Mouse (Mus musculus) CH12.LX (cell line): ENCODE measurements around the gene Syt8. TPM values are rescaled to one million over a fixed set of nuclear protein-coding genes. Genes with fewer than 3 reads are reported as not detected.

Experiments used
- DNase-seq: peaks from one replicate; pipeline ENCODE4 v3.0.0-alpha.2; 2013; ENCODE audit errors: extremely low read depth
- H3K27ac ChIP-seq: 2 replicates; pipeline ENCODE4 v1.5.1; 2012; ENCODE audit warnings: low read depth, mild to moderate bottlenecking, control low read depth, moderate library complexity; ENCODE audit not compliant: insufficient read depth
- H3K27me3 ChIP-seq: replicated peaks from 2 replicates; pipeline ENCODE3; 2012; ENCODE audit warnings: inconsistent platforms
- H3K36me3 ChIP-seq, 2 experiments: replicated peaks in 1 of 2; 2 replicates each; pipeline versions ENCODE3 to v1.6.1; 2012; ENCODE audit warnings: inconsistent platforms in 1 of 2, low read length in 1 of 2, mild to moderate bottlenecking in 1 of 2, mixed read lengths in 1 of 2, moderate library complexity in 1 of 2; ENCODE audit not compliant: control insufficient read depth in 1 of 2, insufficient read depth in 1 of 2
- H3K4me1 ChIP-seq, 2 experiments: 2 replicates each; pipeline ENCODE4 v1.6.1; 2012; ENCODE audit warnings: inconsistent platforms in 1 of 2, moderate library complexity in 1 of 2; ENCODE audit not compliant: insufficient read depth in 2 of 2, control insufficient read depth in 1 of 2
- H3K4me2 ChIP-seq: 2 replicates; pipeline ENCODE4 v1.6.1; 2012; ENCODE audit warnings: low read depth, mild to moderate bottlenecking, control low read depth; ENCODE audit not compliant: poor library complexity, insufficient read depth, severe bottlenecking
- H3K4me3 ChIP-seq, 3 experiments: fragments of 150-350 bp in 1 of 3; sonication (generic) in 1 of 3; replicated peaks in 1 of 3; 2 replicates each; pipeline versions ENCODE3 to v1.5.1; 2011 to 2012; ENCODE audit warnings: low read depth in 2 of 3, low read length in 2 of 3, mild to moderate bottlenecking in 2 of 3, moderate library complexity in 2 of 3, control low read depth in 1 of 3, improper control_type of control experiment in 1 of 3, inconsistent platforms in 1 of 3, mixed read lengths in 1 of 3; ENCODE audit not compliant: poor library complexity in 1 of 3
- H3K79me2 ChIP-seq: replicated peaks from 2 replicates; pipeline ENCODE4 v1.6.1; 2012; ENCODE audit warnings: mild to moderate bottlenecking, moderate library complexity; ENCODE audit not compliant: control insufficient read depth, poor library complexity, insufficient read depth, severe bottlenecking; ENCODE audit errors: extremely low read depth
- H3K9ac ChIP-seq: 2 replicates; pipeline ENCODE4 v1.6.1; 2012; ENCODE audit warnings: low read depth, mild to moderate bottlenecking, control low read depth, moderate library complexity; ENCODE audit not compliant: insufficient read depth
- H3K9me3 ChIP-seq: replicated peaks from 2 replicates; pipeline ENCODE3; 2012; ENCODE audit warnings: low read length, inconsistent platforms, mixed read lengths
- BHLHE40 ChIP-seq: IDR thresholded peaks from 2 replicates; pipeline ENCODE4 v1.6.1; 2011; ENCODE audit warnings: mild to moderate bottlenecking, low read depth, low read length, improper control_type of control experiment
- CHD1 ChIP-seq: IDR thresholded peaks from 2 replicates; pipeline ENCODE4 v1.6.1; 2012; ENCODE audit warnings: low read depth, low read length, improper control_type of control experiment, inconsistent platforms
- CHD2 ChIP-seq: IDR thresholded peaks from 2 replicates; pipeline ENCODE4 v1.6.1; 2011; ENCODE audit warnings: low read length, improper control_type of control experiment
- CTCF ChIP-seq, 2 experiments: IDR thresholded peaks in 1 of 2; conservative IDR thresholded peaks in 1 of 2; 2 replicates each; pipeline ENCODE4 v1.5.1; 2011 to 2012; ENCODE audit warnings: low read depth in 2 of 2, low read length in 2 of 2, improper control_type of control experiment in 1 of 2, inconsistent platforms in 1 of 2, mild to moderate bottlenecking in 1 of 2, moderate library complexity in 1 of 2
- EP300 ChIP-seq: IDR thresholded peaks from 2 replicates; pipeline ENCODE4 v1.6.1; 2011; ENCODE audit warnings: low read length, improper control_type of control experiment
- ETS1 ChIP-seq: conservative IDR thresholded peaks from 2 replicates; pipeline ENCODE4 v1.6.1; 2012; ENCODE audit warnings: low read depth, mild to moderate bottlenecking, inconsistent platforms, low read length, improper control_type of control experiment, moderate library complexity
- HCFC1 ChIP-seq: IDR thresholded peaks from 2 replicates; pipeline ENCODE4 v1.6.1; 2012; ENCODE audit warnings: low read depth, mild to moderate bottlenecking, inconsistent platforms, low read length, improper control_type of control experiment
- IRF4 ChIP-seq: IDR thresholded peaks from 2 replicates; pipeline ENCODE4 v1.6.1; 2014; ENCODE audit warnings: low read depth, mild to moderate bottlenecking, inconsistent platforms, low read length, improper control_type of control experiment
- JUND ChIP-seq: conservative IDR thresholded peaks from 2 replicates; pipeline ENCODE4 v1.6.1; 2011; ENCODE audit warnings: low read depth, low read length, improper control_type of control experiment
- MAFK ChIP-seq: IDR thresholded peaks from 2 replicates; pipeline ENCODE4 v1.6.1; 2011; ENCODE audit warnings: low read length, improper control_type of control experiment; ENCODE audit not compliant: insufficient replicate concordance
- MEF2A ChIP-seq: IDR thresholded peaks from 2 replicates; pipeline ENCODE4 v1.6.1; 2014; ENCODE audit warnings: low read depth, mild to moderate bottlenecking, inconsistent platforms, low read length, improper control_type of control experiment, borderline replicate concordance
- MYC ChIP-seq: IDR thresholded peaks from 2 replicates; pipeline ENCODE4 v1.6.1; 2011; ENCODE audit warnings: low read depth, mild to moderate bottlenecking, improper control_type of control experiment, low read length
- NELFE ChIP-seq: IDR thresholded peaks from 2 replicates; pipeline ENCODE4 v1.6.1; 2011; ENCODE audit warnings: low read depth, low read length, improper control_type of control experiment
- POLR2A ChIP-seq: IDR thresholded peaks from 2 replicates; pipeline ENCODE4 v1.6.1; 2011; ENCODE audit warnings: low read depth, mild to moderate bottlenecking, improper control_type of control experiment, low read length
- POLR2AphosphoS2 ChIP-seq: IDR thresholded peaks from 2 replicates; pipeline ENCODE4 v1.6.1; 2011; ENCODE audit warnings: low read depth, low read length, improper control_type of control experiment
- RAD21 ChIP-seq: IDR thresholded peaks from 2 replicates; pipeline ENCODE4 v1.6.1; 2011; ENCODE audit warnings: low read depth, mild to moderate bottlenecking, low read length, improper control_type of control experiment, moderate library complexity
- SMC3 ChIP-seq: IDR thresholded peaks from 2 replicates; pipeline ENCODE4 v1.6.1; 2011; ENCODE audit warnings: low read depth, low read length, improper control_type of control experiment
- TCF12 ChIP-seq: IDR thresholded peaks from 2 replicates; pipeline ENCODE4 v1.6.1; 2014; ENCODE audit warnings: low read depth, mild to moderate bottlenecking, inconsistent platforms, low read length, improper control_type of control experiment
- UBTF ChIP-seq: IDR thresholded peaks from 2 replicates; pipeline ENCODE4 v1.6.1; 2012; ENCODE audit warnings: low read depth, mild to moderate bottlenecking, inconsistent platforms, low read length, improper control_type of control experiment, moderate library complexity
- USF1 ChIP-seq: IDR thresholded peaks from 2 replicates; pipeline ENCODE4 v1.6.1; 2014; ENCODE audit warnings: low read depth, mild to moderate bottlenecking, inconsistent platforms, low read length, improper control_type of control experiment
- ZKSCAN1 ChIP-seq: IDR thresholded peaks from 2 replicates; pipeline ENCODE4 v1.6.1; 2012; ENCODE audit warnings: low read depth, inconsistent platforms, low read length, improper control_type of control experiment, borderline replicate concordance
- ZMIZ1 ChIP-seq: IDR thresholded peaks from 2 replicates; pipeline ENCODE4 v1.6.1; 2012; ENCODE audit warnings: low read depth, mild to moderate bottlenecking, inconsistent platforms, low read length, improper control_type of control experiment
- ZNF384 ChIP-seq: IDR thresholded peaks from 2 replicates; pipeline ENCODE4 v1.6.1; 2012; ENCODE audit warnings: low read depth, low read length, improper control_type of control experiment, inconsistent platforms
- dilution Hi-C: fragments of 300-500 bp; cut with MboI; formaldehyde crosslinking; loops from 2 replicates; pipeline ENCODE4 v1.14.3; 2020; ENCODE audit warnings: low sequenced_read_pairs; ENCODE audit not compliant: extremely low pct_unique_long_range_greater_than_20kb, extremely low pct_ligation_motif_present
- in situ Hi-C: fragments of 300-500 bp; cut with MboI; formaldehyde crosslinking; loops from 3 replicates; pipeline ENCODE4 v1.14.3; 2019; ENCODE audit warnings: low sequenced_read_pairs, low pct_ligation_motif_present, low pct_unique_long_range_greater_than_20kb, mixed read lengths
- polyA plus RNA-seq: library from polyadenylated mRNA; unstranded; fragments of >175 nt; gene quantifications from 2 replicates; pipeline ENCODE4 v1.2.1, GENCODE M21; 2012; ENCODE audit warnings: low read depth; ENCODE audit not compliant: insufficient read length
- total RNA-seq, 2 experiments: library from RNA; depleted of rRNA; stranded (reverse); fragments of 300-350 nt in 1 of 2; fragments of >200 nt in 1 of 2; gene quantifications; 2 replicates each; pipeline ENCODE4 v1.2.3; 2012 to 2014

The Syt8 gene
- total and polyA plus RNA-seq, 3 experiments, result not detected

- no peaks in the 10 kb centered on the region for H3K9me3 ChIP-seq
- TF ChIP-seq ZMIZ1 (no peak), CTCF (conservative IDR thresholded peaks at IDR 0.05 in 1 of 2, IDR thresholded peaks at IDR 0.05 in 1 of 2; ENCODE audit: low read depth in 2 of 2, low read length in 2 of 2) (peak in 1 of 2 experiments; percentile 35; a peak in 2 of 4 replicates), SMC3 (peak; percentile 34), RAD21 (peak; percentile 24), CHD2 (no peak), EP300 (no peak), MAFK (no peak)
- in situ Hi-C loops (no loop called here), dilution Hi-C loops (no loop called here)
- no peaks in the 10 kb centered on the region for H3K79me2 ChIP-seq
- no peak overlapping the region for H3K4me2 ChIP-seq
- no peak overlapping the region for H3K4me3 ChIP-seq
- no peaks in the 10 kb centered on the region for H3K36me3 ChIP-seq
- no peak overlapping the region for H3K9ac ChIP-seq
- H3K27ac ChIP-seq, result no peak overlapping the region
- no peaks in the 10 kb centered on the region for H3K4me1 ChIP-seq
- DNase-seq, result no peak
- H3K27me3 ChIP-seq, result peaks cover 8% of the 10 kb centered on the region
These were observed 26.7 kb upstream of the Syt8 start for GRCm38 (mm10) chr7:142407935-142408334.

- Histone ChIP-seq H3K79me2 (no peaks in the 10 kb centered on the region), H3K4me1 (no peaks in the 10 kb centered on the region), H3K4me2 (no peak overlapping the region), H3K27ac (no peak overlapping the region), H3K4me3 (no peak overlapping the region), H3K9ac (no peak overlapping the region), H3K36me3 (no peaks in the 10 kb centered on the region), H3K9me3 (no peaks in the 10 kb centered on the region), H3K27me3 (peaks cover 8% of the 10 kb centered on the region)
- DNase-seq, result no peak
- in situ Hi-C loops, result no loop called here
- TF ChIP-seq TCF12 (no peak), USF1 (no peak), ZNF384 (no peak), BHLHE40 (no peak), IRF4 (no peak), MAFK (no peak), MYC (no peak), UBTF (no peak), CHD2 (no peak), ZKSCAN1 (no peak), JUND (no peak), HCFC1 (no peak), CHD1 (no peak), NELFE (no peak), POLR2A (no peak), CTCF (conservative IDR thresholded peaks at IDR 0.05 in 1 of 2, IDR thresholded peaks at IDR 0.05 in 1 of 2; ENCODE audit: low read depth in 2 of 2, low read length in 2 of 2) (no peak), ETS1 (no peak), MEF2A (no peak), EP300 (no peak), POLR2AphosphoS2 (no peak)
- dilution Hi-C loops, result no loop called here
These were observed 26.0 kb upstream of the Syt8 start for GRCm38 (mm10) chr7:142408686-142409085.
